Mouse (Mus musculus) lung, postnatal 0 days (tissue): ENCODE results near the gene Gm37240.

ENCODE experiments used
- CTCF ChIP-seq: IDR thresholded peaks from 2 replicates; pipeline ENCODE4 v1.5.1; 2016; ENCODE audit warnings: antibody characterized with exemption, mild to moderate bottlenecking
- EP300 ChIP-seq: IDR thresholded peaks from 2 replicates; pipeline ENCODE4 v1.6.1; 2016; ENCODE audit warnings: antibody characterized with exemption, mild to moderate bottlenecking, control low read depth

GRCm38 (mm10) chr3:85373039-85373438 lies 514.3 kb downstream of the Gm37240 start:
- TF ChIP-seq CTCF: no peak
- TF ChIP-seq EP300: no peak
